Mouse (Mus musculus): Measurements from ENCODE around the gene Spint3. TPM values are rescaled to one million over a fixed set of nuclear protein-coding genes. Genes with fewer than 3 reads are reported as not detected.
"Not testable (repeated sequence)": the region's sequence is repeated elsewhere in the genome, so short reads cannot be mapped to it uniquely, and the experiment has no call there.

Gene Spint3
- not detected in 2 replicates for polyA plus RNA-seq (2015; fragmentation: Nextera tagmentation; extraction: Ambion mirVana)

- not testable (repeated sequence) for H3K9ac ChIP-seq (ENCODE audit: low read length); H3K36me3 ChIP-seq (ENCODE audit: control insufficient read depth, insufficient read depth, low read length); H3K27me3 ChIP-seq (ENCODE audit: control insufficient read depth, insufficient read depth, low read depth, low read length); H3K9me3 ChIP-seq (ENCODE audit: control insufficient read depth, low read length); ATAC-seq (ENCODE audit: low read depth); H3K4me2 ChIP-seq (ENCODE audit: low read depth, low read length); H3K4me3 ChIP-seq (ENCODE audit: low read length); H3K4me1 ChIP-seq (replicated peaks; ENCODE audit: control insufficient read depth, insufficient read depth, low read length); H3K27ac ChIP-seq (ENCODE audit: low read length)
- WGBS: 74% methylated on average over 6 of the region's 6 CpGs
Observed at GRCm38 (mm10) chr2:164573359-164573758, at the start of gene Spint3. TSS of gene Spint3 (minus strand) at chr2:164573459.

GRCm38 (mm10) chr2:164621775-164622174, 48.5 kb upstream of the Spint3 start:
- 76% methylated on average over 4 of the region's 4 CpGs for WGBS
- Histone ChIP-seq H3K27ac (ENCODE audit: low read length) (no peak overlapping the region), H3K9ac (ENCODE audit: low read length) (no peak overlapping the region), H3K4me3 (ENCODE audit: low read length) (no peak overlapping the region), H3K4me2 (ENCODE audit: low read depth, low read length) (no peak overlapping the region), H3K9me3 (ENCODE audit: control insufficient read depth, low read length) (no peaks in the 10 kb centered on the region), H3K27me3 (ENCODE audit: control insufficient read depth, insufficient read depth, low read depth, low read length) (no peaks in the 10 kb centered on the region), H3K4me1 (replicated peaks; ENCODE audit: control insufficient read depth, insufficient read depth, low read length) (no peaks in the 10 kb centered on the region), H3K36me3 (ENCODE audit: control insufficient read depth, insufficient read depth, low read length) (no peaks in the 10 kb centered on the region)
- ATAC-seq (ENCODE audit: low read depth): no peak

- H3K4me2 ChIP-seq (ENCODE audit: low read depth, low read length): no peak overlapping the region
- no peaks in the 10 kb centered on the region for H3K4me1 ChIP-seq (replicated peaks; ENCODE audit: control insufficient read depth, insufficient read depth, low read length)
- H3K9me3 ChIP-seq (ENCODE audit: control insufficient read depth, low read length): no peaks in the 10 kb centered on the region
- WGBS: 47% methylated on average over 5 of the region's 5 CpGs
- H3K36me3 ChIP-seq (ENCODE audit: control insufficient read depth, insufficient read depth, low read length): no peaks in the 10 kb centered on the region
- no peak for ATAC-seq (ENCODE audit: low read depth)
- H3K27ac ChIP-seq (ENCODE audit: low read length): no peak overlapping the region
- H3K27me3 ChIP-seq (ENCODE audit: control insufficient read depth, insufficient read depth, low read depth, low read length): no peaks in the 10 kb centered on the region
- H3K9ac ChIP-seq (ENCODE audit: low read length): no peak overlapping the region
- no peak overlapping the region for H3K4me3 ChIP-seq (ENCODE audit: low read length)
Observed at GRCm38 (mm10) chr2:164619050-164619449, 45.8 kb upstream of the Spint3 start.

- no peaks in the 10 kb centered on the region for H3K36me3 ChIP-seq (ENCODE audit: control insufficient read depth, insufficient read depth, low read length)
- H3K4me3 ChIP-seq (ENCODE audit: low read length): no peak overlapping the region
- ATAC-seq (ENCODE audit: low read depth): no peak
- H3K4me2 ChIP-seq (ENCODE audit: low read depth, low read length): no peak overlapping the region
- H3K4me1 ChIP-seq (replicated peaks; ENCODE audit: control insufficient read depth, insufficient read depth, low read length): no peaks in the 10 kb centered on the region
- H3K27me3 ChIP-seq (ENCODE audit: control insufficient read depth, insufficient read depth, low read depth, low read length): no peaks in the 10 kb centered on the region
- no peaks in the 10 kb centered on the region for H3K9me3 ChIP-seq (ENCODE audit: control insufficient read depth, low read length)
- H3K9ac ChIP-seq (ENCODE audit: low read length): no peak overlapping the region
- no peak overlapping the region for H3K27ac ChIP-seq (ENCODE audit: low read length)
- WGBS: 84% methylated on average over 3 of the region's 3 CpGs
Observed at GRCm38 (mm10) chr2:164615386-164615785, 42.1 kb upstream of the Spint3 start.

- WGBS: 36% methylated on average over 8 of the region's 8 CpGs
- not testable (repeated sequence) for H3K27me3 ChIP-seq (ENCODE audit: control insufficient read depth, insufficient read depth, low read depth, low read length); H3K4me3 ChIP-seq (ENCODE audit: low read length); H3K36me3 ChIP-seq (ENCODE audit: control insufficient read depth, insufficient read depth, low read length); ATAC-seq (ENCODE audit: low read depth); H3K4me1 ChIP-seq (replicated peaks; ENCODE audit: control insufficient read depth, insufficient read depth, low read length); H3K9me3 ChIP-seq (ENCODE audit: control insufficient read depth, low read length); H3K9ac ChIP-seq (ENCODE audit: low read length); H3K4me2 ChIP-seq (ENCODE audit: low read depth, low read length); H3K27ac ChIP-seq (ENCODE audit: low read length)
Observed at GRCm38 (mm10) chr2:164613471-164613870, 40.2 kb upstream of the Spint3 start, which contains the start of the genes Wfdc6b and Wfdc8. TSS of gene Wfdc6b (plus strand) at chr2:164613522. TSS of gene Wfdc8 (minus strand) at chr2:164613626.

GRCm38 (mm10) chr2:164608781-164609180, 35.5 kb upstream of the Spint3 start:
- ATAC-seq (ENCODE audit: low read depth): no peak
- no peak overlapping the region for H3K27ac ChIP-seq (ENCODE audit: low read length)
- 50% methylated on average over 6 of the region's 6 CpGs for WGBS

GRCm38 (mm10) chr2:164604411-164604810, 31.2 kb upstream of the Spint3 start:
- H3K4me1 ChIP-seq (replicated peaks; ENCODE audit: control insufficient read depth, insufficient read depth, low read length): no peaks in the 10 kb centered on the region
- H3K27me3 ChIP-seq (ENCODE audit: control insufficient read depth, insufficient read depth, low read depth, low read length): no peaks in the 10 kb centered on the region
- no peak for ATAC-seq (ENCODE audit: low read depth)
- no peak overlapping the region for H3K4me2 ChIP-seq (ENCODE audit: low read depth, low read length)
- H3K4me3 ChIP-seq (ENCODE audit: low read length): no peak overlapping the region
- no peaks in the 10 kb centered on the region for H3K36me3 ChIP-seq (ENCODE audit: control insufficient read depth, insufficient read depth, low read length)
- H3K9ac ChIP-seq (ENCODE audit: low read length): no peak overlapping the region
- WGBS: 84% methylated on average over 8 of the region's 8 CpGs
- H3K9me3 ChIP-seq (ENCODE audit: control insufficient read depth, low read length): no peaks in the 10 kb centered on the region
- no peak overlapping the region for H3K27ac ChIP-seq (ENCODE audit: low read length)

More at GRCm38 (mm10) chr2:164608781-164609180, 35.5 kb upstream of the Spint3 start:
- Histone ChIP-seq H3K36me3 (ENCODE audit: control insufficient read depth, insufficient read depth, low read length) (no peaks in the 10 kb centered on the region), H3K9me3 (ENCODE audit: control insufficient read depth, low read length) (no peaks in the 10 kb centered on the region), H3K9ac (ENCODE audit: low read length) (no peak overlapping the region), H3K4me1 (replicated peaks; ENCODE audit: control insufficient read depth, insufficient read depth, low read length) (no peaks in the 10 kb centered on the region), H3K27me3 (ENCODE audit: control insufficient read depth, insufficient read depth, low read depth, low read length) (no peaks in the 10 kb centered on the region), H3K4me2 (ENCODE audit: low read depth, low read length) (no peak overlapping the region), H3K4me3 (ENCODE audit: low read length) (no peak overlapping the region)

GRCm38 (mm10) chr2:164603482-164603881, 30.2 kb upstream of the Spint3 start:
- Histone ChIP-seq H3K4me2 (ENCODE audit: low read depth, low read length) (no peak overlapping the region), H3K9me3 (ENCODE audit: control insufficient read depth, low read length) (no peaks in the 10 kb centered on the region), H3K9ac (ENCODE audit: low read length) (no peak overlapping the region), H3K27ac (ENCODE audit: low read length) (no peak overlapping the region), H3K4me1 (replicated peaks; ENCODE audit: control insufficient read depth, insufficient read depth, low read length) (no peaks in the 10 kb centered on the region), H3K4me3 (ENCODE audit: low read length) (no peak overlapping the region), H3K36me3 (ENCODE audit: control insufficient read depth, insufficient read depth, low read length) (no peaks in the 10 kb centered on the region), H3K27me3 (ENCODE audit: control insufficient read depth, insufficient read depth, low read depth, low read length) (no peaks in the 10 kb centered on the region)
- no peak for ATAC-seq (ENCODE audit: low read depth)
- WGBS: 91% methylated on average over 3 of the region's 3 CpGs

- no peak overlapping the region for H3K4me3 ChIP-seq (ENCODE audit: low read length)
- H3K9me3 ChIP-seq (ENCODE audit: control insufficient read depth, low read length): no peaks in the 10 kb centered on the region
- no peak overlapping the region for H3K27ac ChIP-seq (ENCODE audit: low read length)
- H3K9ac ChIP-seq (ENCODE audit: low read length): no peak overlapping the region
- H3K4me1 ChIP-seq (replicated peaks; ENCODE audit: control insufficient read depth, insufficient read depth, low read length): no peaks in the 10 kb centered on the region
- 66% methylated on average over 3 of the region's 3 CpGs for WGBS
- H3K4me2 ChIP-seq (ENCODE audit: low read depth, low read length): no peak overlapping the region
- no peaks in the 10 kb centered on the region for H3K36me3 ChIP-seq (ENCODE audit: control insufficient read depth, insufficient read depth, low read length)
- no peaks in the 10 kb centered on the region for H3K27me3 ChIP-seq (ENCODE audit: control insufficient read depth, insufficient read depth, low read depth, low read length)
- ATAC-seq (ENCODE audit: low read depth): no peak
Observed at GRCm38 (mm10) chr2:164600179-164600578, 26.9 kb upstream of the Spint3 start.

- no peaks in the 10 kb centered on the region for H3K4me1 ChIP-seq (replicated peaks; ENCODE audit: control insufficient read depth, insufficient read depth, low read length)
- WGBS: 70% methylated on average over 4 of the region's 4 CpGs
- no peak within 1 kb of the TSS for H3K9ac ChIP-seq (ENCODE audit: low read length)
- no peaks in the 10 kb centered on the region for H3K36me3 ChIP-seq (ENCODE audit: control insufficient read depth, insufficient read depth, low read length)
- H3K9me3 ChIP-seq (ENCODE audit: control insufficient read depth, low read length): no peaks in the 10 kb centered on the region
- H3K27ac ChIP-seq (ENCODE audit: low read length): no peak within 1 kb of the TSS
- no peaks in the 10 kb centered on the region for H3K27me3 ChIP-seq (ENCODE audit: control insufficient read depth, insufficient read depth, low read depth, low read length)
- no peak within 1 kb of the TSS for H3K4me2 ChIP-seq (ENCODE audit: low read depth, low read length)
- no peak for ATAC-seq (ENCODE audit: low read depth)
- no peak within 1 kb of the TSS for H3K4me3 ChIP-seq (ENCODE audit: low read length)
Observed at GRCm38 (mm10) chr2:164593494-164593893, 20.2 kb upstream of the Spint3 start, which contains the start of gene Eppin. TSS of gene Eppin (minus strand) at chr2:164593594.

Measured in lung, embryonic 16.5 days (tissue).